Mouse (Mus musculus): ENCODE measurements around the gene Tcap.
"Not testable (repeated sequence)": the region's sequence is repeated elsewhere in the genome, so short reads cannot be mapped to it uniquely, and the experiment has no call there.

The Tcap gene

GRCm38 (mm10) chr11:98381651-98382050 is 2.0 kb upstream of the Tcap start:
- DNase-seq (ENCODE audit: low spot score in 2 of 2), result no peak

GRCm38 (mm10) chr11:98382405-98382804 is 1.2 kb upstream of the Tcap start:
- not testable (repeated sequence) for DNase-seq (ENCODE audit: low spot score in 2 of 2)

- DNase-seq (ENCODE audit: low spot score in 2 of 2), result no peak
Observed at GRCm38 (mm10) chr11:98384216-98384615, 605 bp downstream of the Tcap start.

GRCm38 (mm10) chr11:98384721-98385637 is 1.4 kb downstream of the Tcap start:
- DNase-seq (ENCODE audit: low spot score in 2 of 2), result no peak

DNA sequence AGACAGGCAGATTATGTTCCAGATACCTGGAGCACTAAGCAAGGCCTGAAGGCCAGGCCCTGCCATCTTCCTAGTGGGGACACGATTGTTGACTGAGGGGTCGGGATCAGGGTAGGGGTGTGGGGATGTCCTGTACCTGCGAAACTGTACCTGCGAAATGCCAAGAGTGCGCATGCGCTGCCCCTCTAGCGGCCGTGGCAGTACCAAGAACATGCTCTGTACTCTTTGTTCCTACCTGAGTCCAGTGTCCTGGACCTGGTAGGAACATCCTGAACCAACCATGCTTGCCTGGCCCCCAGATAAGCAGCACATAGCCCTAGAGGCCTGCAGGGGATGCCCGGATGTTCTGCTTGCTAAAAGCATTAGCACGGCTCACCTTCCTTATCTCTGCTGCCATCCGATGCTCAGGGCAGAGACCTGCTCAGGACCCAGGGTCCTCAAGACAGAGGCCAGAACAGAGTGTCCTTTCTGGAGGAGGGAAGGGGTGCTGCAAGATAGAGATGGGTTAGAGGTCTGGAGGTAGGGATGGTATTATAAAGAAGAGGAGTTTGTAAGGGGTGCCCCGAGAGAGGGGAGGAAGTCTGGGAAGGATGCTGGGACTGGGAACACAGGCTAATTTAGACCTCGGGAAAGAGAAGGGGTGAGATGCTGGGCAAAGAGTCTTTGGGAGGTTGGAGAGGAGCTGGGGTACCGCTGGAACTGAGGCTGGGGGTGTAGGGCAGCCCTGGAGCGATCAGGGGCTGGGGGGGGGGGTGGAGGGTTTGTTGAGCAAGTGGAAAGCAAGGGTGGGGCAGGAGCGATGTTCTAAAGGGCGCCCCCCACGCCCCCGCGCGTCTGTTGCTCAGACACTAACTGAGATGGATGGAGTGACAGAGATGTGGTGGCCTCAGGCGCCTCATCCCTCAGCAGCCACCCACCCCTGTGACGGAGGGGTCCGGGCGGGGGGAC is 2.3 kb downstream of the Tcap start, which contains the start of gene Pnmt:
Gene Pnmt, plus strand, starts transcription at position 813 of the 948 bp plus-strand sequence.
- DNase-seq (ENCODE audit: low spot score in 2 of 2), result no peak

DNA sequence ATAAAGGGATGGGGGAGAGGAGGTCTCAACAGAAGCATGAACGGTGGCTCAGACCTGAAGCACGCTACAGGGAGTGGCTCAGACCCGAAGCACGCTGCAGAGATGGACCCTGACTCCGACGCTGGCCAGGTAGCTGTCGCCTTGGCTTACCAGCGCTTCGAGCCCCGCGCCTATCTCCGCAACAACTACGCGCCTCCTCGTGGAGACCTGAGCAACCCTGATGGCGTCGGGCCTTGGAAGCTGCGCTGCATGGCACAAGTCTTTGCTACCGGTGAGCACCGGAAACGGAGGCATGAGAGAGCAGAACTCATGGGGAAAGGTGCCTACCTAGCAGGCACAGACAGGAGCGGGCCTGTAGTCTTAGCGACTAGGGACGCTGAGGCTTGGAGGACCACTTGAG is 3.0 kb downstream of the Tcap start:
- DNase-seq (ENCODE audit: low spot score in 2 of 2), result no peak

DNA sequence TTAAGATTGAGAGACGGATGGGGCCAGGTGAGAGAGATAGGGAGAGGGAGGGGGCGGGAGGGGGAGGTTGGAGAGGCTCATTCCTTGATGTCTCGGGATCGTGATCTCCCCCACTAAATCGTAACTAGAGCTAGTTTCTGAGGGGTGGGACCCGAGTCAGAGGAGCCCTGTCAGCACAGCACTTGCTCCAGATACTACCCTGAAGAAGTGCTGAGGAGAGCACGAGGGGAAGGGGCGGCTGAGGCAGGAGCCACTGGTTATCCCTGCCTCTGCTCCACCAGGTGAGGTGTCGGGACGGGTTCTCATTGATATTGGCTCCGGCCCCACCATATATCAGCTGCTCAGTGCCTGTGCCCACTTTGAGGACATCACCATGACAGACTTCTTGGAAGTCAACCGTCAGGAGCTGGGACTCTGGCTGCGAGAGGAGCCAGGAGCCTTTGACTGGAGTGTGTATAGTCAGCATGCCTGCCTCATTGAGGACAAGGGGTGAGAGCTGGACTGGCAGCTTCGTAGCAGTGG is 3.5 kb downstream of the Tcap start:
- no peak for DNase-seq (ENCODE audit: low spot score in 2 of 2)

GRCm38 (mm10) chr11:98388282-98388681 is 4.7 kb downstream of the Tcap start:
- no peak for DNase-seq (ENCODE audit: low spot score in 2 of 2)

GRCm38 (mm10) chr11:98389221-98389780 is 5.7 kb downstream of the Tcap start:
- peak in 1 of 2 experiments; percentile 36 for DNase-seq (ENCODE audit: low spot score in 2 of 2)

DNA sequence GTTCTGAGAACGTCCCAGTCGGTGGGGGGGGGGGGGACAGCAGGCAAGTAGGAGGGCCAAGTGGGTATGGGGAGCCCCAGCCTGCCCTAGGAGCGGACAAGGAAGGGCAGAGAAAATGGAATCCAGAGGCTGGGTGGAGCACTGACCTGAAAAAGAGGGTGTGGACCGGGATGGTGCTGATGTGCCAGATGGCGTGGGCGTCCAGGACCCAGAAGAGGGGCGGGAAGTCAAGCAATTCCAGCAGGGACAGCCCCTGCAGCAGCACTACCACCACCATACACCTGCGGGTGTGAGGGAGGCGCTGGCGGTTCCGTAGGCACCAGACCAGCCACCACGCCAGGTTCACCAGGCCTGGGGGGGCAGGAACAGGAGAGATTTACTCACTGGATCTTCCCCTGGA is 6.5 kb downstream of the Tcap start:
- no peak for DNase-seq (ENCODE audit: low spot score in 2 of 2)

DNA sequence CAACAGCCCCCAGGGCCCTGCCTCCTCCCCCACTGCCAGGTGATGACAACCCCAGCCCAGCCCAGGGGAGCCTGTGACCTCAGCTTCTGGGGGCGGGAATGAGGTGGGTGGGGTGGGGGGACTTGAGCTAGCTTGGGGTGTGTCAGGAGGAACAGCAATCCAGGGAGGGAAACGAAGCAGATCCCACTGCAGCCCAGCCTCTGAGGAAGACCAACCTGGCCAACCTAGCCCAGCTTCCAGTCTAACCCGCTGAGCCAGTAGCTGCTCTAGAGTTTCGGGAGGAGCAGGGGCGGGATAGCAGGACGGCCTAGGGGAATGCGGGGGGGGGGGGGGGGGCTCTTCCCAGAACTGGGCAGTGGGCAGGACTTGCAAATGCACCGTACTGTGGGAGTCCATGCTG is 8.4 kb downstream of the Tcap start:
- no peak for DNase-seq (ENCODE audit: low spot score in 2 of 2)

DNA sequence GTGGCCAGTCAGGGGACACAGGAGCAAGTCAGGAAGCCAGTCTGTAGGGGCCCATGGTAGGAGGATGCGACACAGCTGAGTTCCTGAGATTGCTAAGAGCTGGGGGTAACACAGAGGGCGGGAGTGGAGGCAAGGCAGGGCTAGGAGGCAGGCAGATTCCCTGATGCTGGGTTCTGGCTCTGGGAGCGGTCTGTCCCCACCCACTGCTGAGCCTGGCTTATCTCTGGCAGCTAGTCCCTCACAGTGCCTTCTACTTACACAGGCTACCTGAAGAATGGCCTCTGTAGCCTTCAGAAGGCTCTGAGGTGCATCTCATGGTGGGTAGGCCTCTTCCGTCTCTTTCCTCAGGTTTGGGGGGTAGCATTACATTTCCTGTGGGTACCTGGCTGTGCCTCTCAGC is 9.0 kb downstream of the Tcap start:
- DNase-seq (ENCODE audit: low spot score in 2 of 2), result peak in 1 of 2 experiments; percentile 10

GRCm38 (mm10) chr11:98393317-98393716 is 9.7 kb downstream of the Tcap start:
- peak; percentile 27 to 59 for DNase-seq (ENCODE audit: low spot score in 2 of 2)

- no peak for DNase-seq (ENCODE audit: low spot score in 2 of 2)
Observed at GRCm38 (mm10) chr11:98394301-98394700, 10.7 kb downstream of the Tcap start.

GRCm38 (mm10) chr11:98395041-98395440 is 11.4 kb downstream of the Tcap start:
- DNase-seq (ENCODE audit: low spot score in 2 of 2), result peak in 1 of 2 experiments; percentile 7

DNA sequence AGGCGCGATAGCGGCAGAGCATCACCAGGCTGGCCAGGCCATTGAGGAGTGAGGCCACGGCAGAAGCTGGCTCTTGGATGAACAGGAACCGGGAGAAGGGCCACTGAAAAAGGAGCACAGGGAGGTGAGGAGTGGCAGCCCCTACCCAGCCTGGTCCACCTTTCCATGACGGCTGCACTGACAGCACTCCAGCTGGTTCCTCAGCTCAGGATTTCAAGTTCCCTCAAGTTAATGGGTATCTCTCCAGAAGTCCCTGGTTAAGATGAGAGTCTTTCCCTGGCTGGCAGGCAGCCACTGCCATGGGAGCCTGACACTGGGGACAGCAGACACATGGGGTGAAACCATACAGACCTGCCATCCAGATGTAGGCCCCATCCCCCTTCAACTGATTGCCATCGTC is 14.3 kb downstream of the Tcap start:
- no peak for DNase-seq (ENCODE audit: low spot score in 2 of 2)

- peak; percentile 67 to 75 for DNase-seq (ENCODE audit: low spot score in 2 of 2)
Observed at GRCm38 (mm10) chr11:98400161-98400726, 16.6 kb downstream of the Tcap start, which contains the start of gene Pgap3. TSS of gene Pgap3 (minus strand) at chr11:98400490.

DNA sequence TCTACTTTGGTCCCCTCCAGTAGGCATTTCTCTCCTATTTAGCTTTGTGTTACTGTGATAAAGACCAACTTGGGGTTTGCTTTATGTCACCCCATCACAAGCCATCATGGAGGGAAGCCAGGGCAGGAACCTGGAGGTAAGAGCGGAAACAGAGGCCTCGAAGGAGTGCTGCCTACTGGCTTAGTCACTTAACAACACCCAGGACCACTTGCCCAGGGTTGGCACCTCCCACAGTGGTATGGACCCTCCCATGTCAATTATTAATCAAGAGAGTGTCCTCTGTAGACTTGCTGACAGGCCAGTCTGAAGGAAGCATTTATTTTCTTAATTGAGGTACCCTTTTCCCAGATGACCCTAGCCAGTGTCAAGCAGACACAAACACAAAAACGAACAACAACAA is 17.2 kb downstream of the Tcap start:
- DNase-seq (ENCODE audit: low spot score in 2 of 2), result no peak

GRCm38 (mm10) chr11:98406621-98407020 is 23.0 kb downstream of the Tcap start:
- DNase-seq (ENCODE audit: low spot score in 2 of 2), result no peak

DNA sequence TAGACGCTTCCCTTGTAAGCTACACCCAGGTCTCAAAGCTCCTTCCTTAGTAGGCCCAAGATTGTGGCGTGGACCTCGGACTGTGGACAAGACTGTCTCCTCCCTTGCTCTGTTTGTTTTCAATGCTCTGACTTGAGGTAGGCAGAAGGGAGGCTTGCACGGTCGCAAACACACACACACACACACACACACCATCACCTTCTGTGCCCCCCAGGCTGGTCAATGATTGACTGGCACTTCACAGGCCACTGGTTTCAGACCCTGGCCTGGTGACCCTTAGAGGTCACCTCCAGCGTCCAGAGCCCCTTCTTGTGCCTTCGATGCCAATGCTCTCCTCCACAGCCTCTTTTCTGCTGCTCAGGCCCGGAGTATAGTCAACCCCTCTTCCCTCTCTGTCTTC is 25.3 kb downstream of the Tcap start:
- DNase-seq (ENCODE audit: low spot score in 2 of 2), result no peak

DNA sequence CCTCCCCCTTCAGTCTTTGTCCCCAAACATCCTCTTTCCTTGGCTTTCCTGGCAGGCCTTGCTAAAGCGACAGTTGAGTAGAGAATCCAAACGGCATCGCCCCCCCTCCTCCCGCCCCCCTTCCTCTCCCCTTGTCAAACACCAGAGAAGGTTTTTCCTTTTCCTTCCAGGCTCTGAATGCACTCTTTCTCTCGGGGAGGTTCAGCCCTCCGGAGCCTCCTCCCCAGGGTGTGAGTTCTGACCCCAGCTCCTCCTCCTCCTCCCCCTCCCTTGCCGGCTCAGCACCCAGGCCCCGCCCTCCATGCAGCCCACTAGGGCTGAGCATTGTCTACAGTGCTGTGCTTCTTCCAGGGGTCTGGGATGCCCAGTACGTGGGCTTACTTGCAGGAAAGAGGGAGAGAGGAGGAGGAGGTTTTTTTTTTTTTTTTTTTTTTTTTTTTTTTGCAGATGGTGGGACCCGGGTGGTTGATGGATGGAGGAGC is 25.8 kb downstream of the Tcap start:
- no peak for DNase-seq (ENCODE audit: low spot score in 2 of 2)
